Mouse (Mus musculus): ENCODE results near the gene Fam98c.
"Not testable (repeated sequence)": the region's sequence is repeated elsewhere in the genome, so short reads cannot be mapped to it uniquely, and the experiment has no call there.

Gene Fam98c

GRCm38 (mm10) chr7:29158264-29158663 is 2.2 kb upstream of the Fam98c start:
- no peak for DNase-seq (ENCODE audit: low spot score in 2 of 2)

GRCm38 (mm10) chr7:29155196-29155837 is 717 bp downstream of the Fam98c start:
- peak; percentile 72 to 91 for DNase-seq (ENCODE audit: low spot score in 2 of 2)

GRCm38 (mm10) chr7:29154018-29154720 is 1.9 kb downstream of the Fam98c start:
- no peak for DNase-seq (ENCODE audit: low spot score in 2 of 2)

- no peak for DNase-seq (ENCODE audit: low spot score in 2 of 2)
These were observed 4.5 kb downstream of the Fam98c start for GRCm38 (mm10) chr7:29151486-29151885.

- DNase-seq (ENCODE audit: low spot score in 2 of 2) = no peak
These were observed 7.3 kb downstream of the Fam98c start for GRCm38 (mm10) chr7:29148771-29149170.

- no peak for DNase-seq (ENCODE audit: low spot score in 2 of 2)
These were observed 9.2 kb downstream of the Fam98c start for GRCm38 (mm10) chr7:29146625-29147367.

DNA sequence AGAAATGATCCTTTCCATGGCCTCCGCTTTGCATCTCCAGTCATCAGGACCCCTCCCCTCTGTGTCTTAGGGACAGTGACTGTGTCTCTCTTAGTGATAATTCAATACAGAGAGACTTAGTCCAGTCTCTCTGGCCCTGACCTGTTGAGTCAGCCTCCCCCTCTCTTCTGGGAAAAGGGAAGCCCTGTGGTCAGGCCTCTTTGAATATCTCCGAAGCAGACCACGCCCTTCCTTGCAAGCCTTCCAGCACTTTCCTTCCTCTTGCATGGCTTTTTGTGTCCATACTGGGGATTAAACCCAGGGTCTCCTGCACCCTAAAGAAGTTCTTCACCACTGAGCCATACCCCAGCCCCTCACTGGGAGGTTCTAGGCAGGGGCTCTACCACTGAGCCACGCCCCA is 12.0 kb downstream of the Fam98c start:
- no peak for DNase-seq (ENCODE audit: low spot score in 2 of 2)

DNA sequence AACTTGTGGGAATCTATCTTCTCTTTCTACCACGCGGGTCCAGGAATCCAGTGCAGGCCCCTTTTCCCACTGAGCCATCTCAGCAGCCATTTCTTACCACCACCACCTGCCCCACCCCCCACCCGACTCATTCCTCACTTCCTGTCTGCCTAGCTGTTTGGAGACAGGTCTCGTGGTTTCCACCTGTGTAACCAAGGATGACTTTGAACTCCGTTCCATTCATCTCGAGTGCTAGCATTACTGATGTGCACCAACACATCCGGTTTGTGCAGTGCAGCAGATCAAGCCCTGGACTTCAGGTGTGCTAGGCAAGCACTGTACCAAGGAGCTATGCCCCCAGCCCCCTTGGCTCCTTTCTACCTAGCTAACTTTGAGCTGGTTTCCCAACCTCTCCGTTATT is 14.6 kb downstream of the Fam98c start:
- DNase-seq (ENCODE audit: low spot score in 2 of 2) = no peak

GRCm38 (mm10) chr7:29139237-29139636 is 16.8 kb downstream of the Fam98c start:
- DNase-seq (ENCODE audit: low spot score in 2 of 2) = not testable (repeated sequence)

- DNase-seq (ENCODE audit: low spot score in 2 of 2) = no peak
These were observed 18.6 kb downstream of the Fam98c start for GRCm38 (mm10) chr7:29137429-29137828.

DNA sequence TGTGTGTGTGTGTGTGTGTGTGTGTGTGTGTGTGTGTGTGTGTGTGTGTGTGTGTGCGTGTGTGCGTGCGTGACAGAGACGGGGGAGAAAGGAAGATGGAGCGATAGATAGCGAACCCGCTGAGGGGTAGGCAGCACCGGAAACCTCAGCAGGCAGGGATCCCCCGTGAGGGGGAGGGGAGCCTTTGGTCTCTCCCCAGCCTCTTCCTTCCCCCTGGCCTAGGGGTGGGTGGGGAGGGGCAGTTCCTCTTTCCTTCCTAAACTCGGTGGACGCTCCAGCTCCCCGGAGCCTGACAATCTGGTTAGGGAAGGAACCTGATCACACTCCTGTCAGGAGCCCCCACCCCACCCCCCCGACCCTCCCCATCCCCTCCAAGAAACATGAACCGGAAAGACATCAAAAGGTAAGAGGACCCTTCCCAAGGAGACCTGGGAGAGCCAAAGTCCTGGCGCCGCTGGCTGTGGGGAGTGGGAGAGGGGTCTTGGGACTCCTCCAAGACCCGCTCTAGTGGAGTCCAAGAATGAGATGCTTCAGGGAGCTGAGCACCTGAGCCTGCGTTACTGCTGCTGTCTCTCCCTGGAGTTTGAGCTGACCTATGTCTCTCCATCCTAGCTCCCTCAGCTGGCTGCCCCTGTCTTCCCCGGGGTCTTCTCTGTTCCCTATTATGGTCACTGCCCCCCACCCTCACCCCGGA is 21.2 kb downstream of the Fam98c start, which contains the start of gene Rasgrp4:
Gene Rasgrp4 (plus strand): TSS at position 159 of the 694 bp plus-strand sequence.
- peak in 1 of 2 experiments; percentile 67 for DNase-seq (ENCODE audit: low spot score in 2 of 2)

DNA sequence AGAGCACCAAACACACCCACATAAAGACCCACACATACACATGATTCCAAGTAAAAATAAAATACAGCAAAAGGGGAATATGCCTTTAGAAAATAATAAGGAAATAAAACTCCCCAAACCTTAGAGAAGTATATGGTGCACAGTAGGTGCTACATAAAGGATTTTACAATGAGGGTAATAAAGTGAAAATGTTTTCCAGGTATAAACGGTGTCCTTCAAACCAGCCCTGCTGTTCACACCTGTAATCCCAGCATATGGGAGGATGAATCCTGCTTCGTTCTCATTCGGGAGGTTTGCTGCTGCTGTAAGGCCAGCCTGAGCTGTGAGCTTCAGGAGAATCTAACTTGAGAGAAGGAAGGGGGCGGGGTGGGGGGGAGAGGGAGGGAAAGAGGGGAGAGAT is 21.8 kb downstream of the Fam98c start:
- no peak for DNase-seq (ENCODE audit: low spot score in 2 of 2)

DNA sequence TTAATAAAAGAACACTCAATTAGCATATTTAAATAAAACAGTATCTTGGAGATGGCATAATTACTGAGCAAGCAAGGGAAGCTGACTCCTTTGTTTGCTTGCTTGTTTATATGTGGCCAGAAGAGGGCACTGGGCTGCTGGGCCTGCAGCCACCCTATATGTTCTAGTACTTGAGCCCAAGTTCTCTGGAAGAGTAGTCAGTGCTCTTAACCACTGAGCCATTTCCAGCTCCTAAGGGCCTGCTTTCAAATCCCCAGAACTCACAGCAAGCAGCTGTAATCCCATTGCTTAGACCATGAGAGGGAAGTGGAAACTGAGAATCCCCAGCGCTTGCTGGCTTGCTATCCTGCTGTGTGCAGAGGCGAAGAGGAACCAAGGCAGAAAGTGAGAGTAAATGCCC is 27.3 kb downstream of the Fam98c start:
- no peak for DNase-seq (ENCODE audit: low spot score in 2 of 2)

- peak; percentile 51 to 80 for DNase-seq (ENCODE audit: low spot score in 2 of 2)
These were observed 29.7 kb downstream of the Fam98c start for GRCm38 (mm10) chr7:29126173-29126915.

GRCm38 (mm10) chr7:29124970-29125369 is 31.1 kb downstream of the Fam98c start, which contains the start of gene Ryr1:
TSS of gene Ryr1 (minus strand) at chr7:29125179.
- peak in 1 of 2 experiments; percentile 69 for DNase-seq (ENCODE audit: low spot score in 2 of 2)

DNA sequence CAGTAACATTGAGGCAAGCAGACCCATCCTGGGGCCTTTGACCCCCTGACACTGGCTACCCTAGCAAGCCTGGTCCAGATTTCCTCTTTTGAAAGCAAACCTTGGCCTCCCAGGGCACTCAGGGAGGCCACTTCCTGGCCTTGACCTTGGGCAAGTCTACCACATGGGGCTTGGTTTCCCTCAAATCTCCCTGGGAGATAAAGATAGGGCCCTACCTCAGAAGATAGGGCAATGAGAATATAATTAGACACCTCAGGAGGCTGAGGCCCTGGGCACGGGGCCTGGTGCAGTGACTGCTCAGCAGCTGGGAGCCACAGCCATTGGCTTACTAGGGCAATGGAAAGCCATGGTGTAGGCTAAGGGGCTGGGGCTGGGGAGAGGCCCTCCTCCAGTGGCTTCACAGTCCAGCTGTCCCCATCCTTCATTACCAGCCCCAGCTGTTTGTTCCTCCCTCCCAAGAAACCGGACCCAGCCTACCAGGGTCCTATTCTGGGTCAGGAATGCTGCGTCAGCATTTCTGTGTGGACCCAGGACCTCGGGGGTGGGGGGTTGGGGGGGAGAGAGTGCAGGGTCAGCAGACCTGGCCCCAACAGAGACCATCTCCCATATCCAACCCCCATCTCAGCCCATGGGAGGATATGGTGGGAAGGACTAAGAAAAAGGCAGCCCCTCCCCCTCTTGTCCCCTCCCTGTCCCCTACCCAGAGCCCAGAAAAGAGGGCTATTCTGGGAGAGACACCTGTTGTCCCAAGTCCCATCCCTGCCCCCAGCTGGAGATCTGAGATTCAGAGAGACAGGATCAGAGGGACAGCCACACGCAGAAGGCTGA is 32.3 kb downstream of the Fam98c start:
- no peak for DNase-seq (ENCODE audit: low spot score in 2 of 2)

DNA sequence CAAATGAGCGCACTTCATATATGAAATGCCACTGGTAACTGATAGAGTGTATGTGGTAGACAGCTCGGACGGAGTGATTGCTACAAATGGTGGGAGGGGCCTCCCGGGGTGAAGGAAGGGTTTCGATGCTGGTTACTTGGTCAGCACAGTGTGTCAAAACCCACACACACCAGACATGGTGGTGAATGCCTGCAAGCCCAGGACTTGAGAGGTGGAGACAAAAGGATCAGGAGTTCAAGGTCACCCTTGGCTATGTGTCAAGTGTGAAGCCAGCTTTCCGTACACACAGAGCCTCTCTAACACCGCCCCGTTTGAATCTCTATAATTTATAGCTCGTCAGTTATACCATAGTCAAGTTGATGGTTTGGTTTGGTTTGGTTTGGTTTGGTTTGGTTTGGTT is 33.2 kb downstream of the Fam98c start:
- DNase-seq (ENCODE audit: low spot score in 2 of 2) = no peak

DNA sequence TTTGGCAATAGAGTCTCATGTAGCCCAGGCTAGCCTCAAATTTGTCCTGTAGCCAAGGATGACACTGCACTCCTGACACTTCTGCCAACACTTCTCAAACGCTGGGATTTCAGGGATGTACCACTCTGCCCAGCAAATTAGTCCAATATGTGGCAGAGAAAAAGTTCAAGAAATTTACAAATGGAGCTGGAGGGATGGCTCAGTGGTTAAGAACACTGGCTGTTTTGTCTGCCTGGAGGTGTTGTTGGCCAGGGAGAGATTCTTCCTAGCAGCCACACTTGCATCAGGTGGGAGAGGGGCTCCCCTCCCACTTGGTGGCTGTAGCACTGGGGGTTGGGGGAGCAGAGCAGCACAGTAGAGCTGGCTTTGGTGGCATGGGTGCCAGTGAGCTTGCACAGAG is 36.5 kb downstream of the Fam98c start:
- DNase-seq (ENCODE audit: low spot score in 2 of 2) = no peak

- DNase-seq (ENCODE audit: low spot score in 2 of 2) = no peak
These were observed 37.7 kb downstream of the Fam98c start for GRCm38 (mm10) chr7:29118142-29118851.

Data from spleen, postnatal 10 days (tissue).